Mouse (Mus musculus) limb, embryonic 12.5 days (tissue): ENCODE results near the gene Shcbp1l. TPM values are rescaled to one million over a fixed set of nuclear protein-coding genes. Genes with fewer than 3 reads are reported as not detected.
"Not testable (repeated sequence)": the region's sequence is repeated elsewhere in the genome, so short reads cannot be mapped to it uniquely, and the experiment has no call there.

Source experiments
- ATAC-seq: fragments of 200-750 bp; cut with Nextera tagmentation; 2 replicates; pipeline ENCODE4 v1.8.0; 2017; ENCODE audit warnings: low read depth, moderate TSS enrichment; ENCODE audit not compliant: insufficient number of reproducible peaks, insufficient read depth, low FRiP score, low TSS enrichment
- H3K27ac ChIP-seq: fragments of 300-500 bp; sonication (generic); 2 replicates; pipeline ENCODE4 v1.5.1; 2016; ENCODE audit warnings: mild to moderate bottlenecking, moderate library complexity
- H3K27me3 ChIP-seq: fragments of 300-500 bp; sonication (generic); 2 replicates; pipeline ENCODE4 v1.6.1; 2016; ENCODE audit warnings: mild to moderate bottlenecking, moderate library complexity
- H3K36me3 ChIP-seq: fragments of 300-500 bp; sonication (generic); 2 replicates; pipeline ENCODE4 v1.6.1; 2016; ENCODE audit warnings: mild to moderate bottlenecking, moderate library complexity
- H3K4me1 ChIP-seq: fragments of 300-500 bp; sonication (generic); replicated peaks from 2 replicates; pipeline ENCODE4 v1.6.1; 2016
- H3K4me2 ChIP-seq: fragments of 300-500 bp; sonication (generic); 2 replicates; pipeline ENCODE4 v1.6.1; 2016; ENCODE audit warnings: mild to moderate bottlenecking, moderate library complexity
- H3K4me3 ChIP-seq: fragments of 300-500 bp; sonication (generic); replicated peaks from 2 replicates; pipeline ENCODE4 v1.5.1; 2016; ENCODE audit warnings: mild to moderate bottlenecking
- H3K9ac ChIP-seq: fragments of 300-500 bp; sonication (generic); replicated peaks from 2 replicates; pipeline ENCODE4 v1.6.1; 2016; ENCODE audit warnings: mild to moderate bottlenecking, moderate library complexity
- H3K9me3 ChIP-seq: fragments of 300-500 bp; sonication (generic); 2 replicates; pipeline ENCODE4 v1.6.1; 2016; ENCODE audit warnings: mild to moderate bottlenecking, moderate library complexity
- WGBS: fragments of 180-500 bp; shearing (Covaris S2); methylation state at CpG from one replicate; pipeline ENCODE4 v1.1.7; 2016; 5-methylcytosine and 5-hydroxymethylcytosine counted together
- polyA plus RNA-seq: library from polyadenylated mRNA; unstranded; fragments of >200 nt; fragmentation: Nextera tagmentation; extraction: Ambion mirVana; gene quantifications from 2 replicates; pipeline ENCODE4 v1.2.1, GENCODE M21; 2016

Gene Shcbp1l
- polyA plus RNA-seq, 1 experiment from 2014 or later, result 0.24 TPM

- no peak for ATAC-seq
- no peaks in the 10 kb centered on the region for H3K4me1 ChIP-seq
- H3K36me3 ChIP-seq, result peaks cover 65% of the 10 kb centered on the region
- H3K27ac ChIP-seq, result no peak overlapping the region
- no peaks in the 10 kb centered on the region for H3K27me3 ChIP-seq
- no peak overlapping the region for H3K4me2 ChIP-seq
- 87% methylated on average over 3 of the region's 3 CpGs for WGBS
- H3K9ac ChIP-seq, result no peak overlapping the region
- no peaks in the 10 kb centered on the region for H3K9me3 ChIP-seq
- H3K4me3 ChIP-seq, result no peak overlapping the region
These were observed 28.2 kb downstream of the Shcbp1l start for GRCm38 (mm10) chr1:153453146-153453642.

- no peak for ATAC-seq
- Histone ChIP-seq H3K4me1 (no peaks in the 10 kb centered on the region), H3K9me3 (no peaks in the 10 kb centered on the region), H3K36me3 (peaks cover 81% of the 10 kb centered on the region), H3K27ac (no peak overlapping the region), H3K4me2 (no peak overlapping the region), H3K27me3 (no peaks in the 10 kb centered on the region), H3K9ac (no peak overlapping the region), H3K4me3 (no peak overlapping the region)
- whole genome bisulfite sequencing, result 91% methylated on average over 5 of the region's 5 CpGs
These were observed 31.2 kb downstream of the Shcbp1l start for GRCm38 (mm10) chr1:153456137-153456536.

- WGBS, result 85% methylated on average over 1 of the region's 1 CpGs
- Histone ChIP-seq H3K4me3 (no peak overlapping the region), H3K9me3 (no peaks in the 10 kb centered on the region), H3K27ac (no peak overlapping the region), H3K4me1 (no peaks in the 10 kb centered on the region), H3K36me3 (peaks cover 88% of the 10 kb centered on the region), H3K4me2 (no peak overlapping the region), H3K27me3 (no peaks in the 10 kb centered on the region), H3K9ac (no peak overlapping the region)
- no peak for ATAC-seq
These were observed 36.8 kb downstream of the Shcbp1l start for GRCm38 (mm10) chr1:153461796-153462195.

- ATAC-seq, result no peak
These were observed 54.3 kb downstream of the Shcbp1l start for GRCm38 (mm10) chr1:153479296-153479695.

GRCm38 (mm10) chr1:153480386-153481024, 55.5 kb downstream of the Shcbp1l start:
- H3K36me3 ChIP-seq, result peaks cover 77% of the 10 kb centered on the region
- H3K4me2 ChIP-seq, result no peak overlapping the region
- H3K27me3 ChIP-seq, result no peaks in the 10 kb centered on the region
- no peak overlapping the region for H3K4me3 ChIP-seq
- ATAC-seq, result no peak
- 59% methylated on average over 1 of the region's 1 CpGs for WGBS
- no peak overlapping the region for H3K9ac ChIP-seq
- no peaks in the 10 kb centered on the region for H3K9me3 ChIP-seq
- H3K4me1 ChIP-seq, result peaks cover 14% of the 10 kb centered on the region
- no peak overlapping the region for H3K27ac ChIP-seq

More at GRCm38 (mm10) chr1:153479296-153479695, 54.3 kb downstream of the Shcbp1l start:
- no peak overlapping the region for H3K4me2 ChIP-seq
- H3K9me3 ChIP-seq, result no peaks in the 10 kb centered on the region
- 89% methylated on average over 1 of the region's 1 CpGs for WGBS
- H3K27ac ChIP-seq, result no peak overlapping the region
- H3K4me1 ChIP-seq, result peaks cover 3% of the 10 kb centered on the region
- peaks cover 89% of the 10 kb centered on the region for H3K36me3 ChIP-seq
- no peaks in the 10 kb centered on the region for H3K27me3 ChIP-seq
- H3K4me3 ChIP-seq, result no peak overlapping the region
- H3K9ac ChIP-seq, result no peak overlapping the region

GRCm38 (mm10) chr1:153481025-153481412, 56.1 kb downstream of the Shcbp1l start:
- peaks cover 72% of the 10 kb centered on the region for H3K36me3 ChIP-seq
- H3K4me3 ChIP-seq, result no peak overlapping the region
- no peaks in the 10 kb centered on the region for H3K27me3 ChIP-seq
- no peaks in the 10 kb centered on the region for H3K9me3 ChIP-seq
- peaks cover 17% of the 10 kb centered on the region for H3K4me1 ChIP-seq
- no peak for ATAC-seq
- 96% methylated on average over 1 of the region's 1 CpGs for WGBS
- H3K27ac ChIP-seq, result no peak overlapping the region
- H3K9ac ChIP-seq, result no peak overlapping the region
- H3K4me2 ChIP-seq, result no peak overlapping the region

GRCm38 (mm10) chr1:153485201-153485796, 60.3 kb downstream of the Shcbp1l start:
- H3K4me2 ChIP-seq, result peak overlapping the region; percentile 92
- H3K27me3 ChIP-seq, result no peaks in the 10 kb centered on the region
- peak overlapping the region; percentile 98 for H3K4me3 ChIP-seq
- H3K4me1 ChIP-seq, result peaks cover 20% of the 10 kb centered on the region
- peak overlapping the region; percentile 34; the same call in 1 of the 2 replicates for H3K9ac ChIP-seq
- no peaks in the 10 kb centered on the region for H3K9me3 ChIP-seq
- H3K36me3 ChIP-seq, result peaks cover 31% of the 10 kb centered on the region
- H3K27ac ChIP-seq, result no peak overlapping the region
- 75% methylated on average over 2 of the region's 2 CpGs for WGBS
- ATAC-seq, result no peak

GRCm38 (mm10) chr1:153486120-153486519, 61.2 kb downstream of the Shcbp1l start:
- Histone ChIP-seq H3K4me3 (peak overlapping the region; percentile 98), H3K36me3 (peaks cover 23% of the 10 kb centered on the region), H3K4me1 (peaks cover 20% of the 10 kb centered on the region), H3K9ac (peak overlapping the region; percentile 99), H3K4me2 (peak overlapping the region; percentile 92)
- H3K9me3 ChIP-seq, H3K27me3 ChIP-seq, ATAC-seq, H3K27ac ChIP-seq: not testable (repeated sequence)
- WGBS, result 10% methylated on average over 6 of the region's 6 CpGs

GRCm38 (mm10) chr1:153486767-153487499, 62.0 kb downstream of the Shcbp1l start:
- Histone ChIP-seq H3K4me3 (peak overlapping the region; percentile 98), H3K9ac (peak overlapping the region; percentile 99), H3K9me3 (no peaks in the 10 kb centered on the region), H3K36me3 (peaks cover 15% of the 10 kb centered on the region), H3K27ac (peak overlapping the region; percentile 95), H3K4me1 (peaks cover 20% of the 10 kb centered on the region), H3K4me2 (peak overlapping the region; percentile 92), H3K27me3 (no peaks in the 10 kb centered on the region)
- WGBS, result under 1% methylated on average over 62 of the region's 64 CpGs
- peak; percentile 74 for ATAC-seq

GRCm38 (mm10) chr1:153487500-153487879, 62.5 kb downstream of the Shcbp1l start, which contains the start of gene Dhx9:
Gene Dhx9 (minus strand): TSS chr1:153487660.
- H3K9ac ChIP-seq, result peak within 1 kb of the TSS; percentile 99
- WGBS, result under 1% methylated on average over 35 of the region's 35 CpGs

GRCm38 (mm10) chr1:153489132-153489531, 64.2 kb downstream of the Shcbp1l start:
- H3K4me1 ChIP-seq, result peaks cover 18% of the 10 kb centered on the region

More at GRCm38 (mm10) chr1:153487500-153487879, 62.5 kb downstream of the Shcbp1l start, which contains the start of gene Dhx9:
- peak; percentile 74 for ATAC-seq
- peaks cover 9% of the 10 kb centered on the region for H3K36me3 ChIP-seq
- peak within 1 kb of the TSS; percentile 92 for H3K4me2 ChIP-seq
- peak within 1 kb of the TSS; percentile 95 for H3K27ac ChIP-seq
- H3K9me3 ChIP-seq, result no peaks in the 10 kb centered on the region
- H3K4me1 ChIP-seq, result peaks cover 20% of the 10 kb centered on the region
- peak within 1 kb of the TSS; percentile 98 for H3K4me3 ChIP-seq
- H3K27me3 ChIP-seq, result no peaks in the 10 kb centered on the region

More at GRCm38 (mm10) chr1:153489132-153489531, 64.2 kb downstream of the Shcbp1l start:
- Histone ChIP-seq H3K9me3 (no peaks in the 10 kb centered on the region), H3K4me3 (no peak overlapping the region), H3K4me2 (no peak overlapping the region), H3K36me3 (no peaks in the 10 kb centered on the region), H3K27me3 (no peaks in the 10 kb centered on the region), H3K9ac (no peak overlapping the region), H3K27ac (no peak overlapping the region)
- ATAC-seq, result no peak
- 55% methylated on average over 7 of the region's 7 CpGs for WGBS
